Mouse (Mus musculus) kidney, postnatal 0 days (tissue): ENCODE results near the gene Abcc4. TPM values are rescaled to one million over a fixed set of nuclear protein-coding genes. Genes with fewer than 3 reads are reported as not detected.
"Not testable (repeated sequence)": the region's sequence is repeated elsewhere in the genome, so short reads cannot be mapped to it uniquely, and the experiment has no call there.

Experiments
- ATAC-seq: fragments of 200-750 bp; cut with Nextera tagmentation; replicated peaks from 2 replicates; pipeline ENCODE4 v1.8.0; 2017; ENCODE audit warnings: low read depth, moderate number of reproducible peaks, moderate TSS enrichment, moderate library complexity; ENCODE audit not compliant: low FRiP score
- DNase-seq: peaks from one replicate; pipeline ENCODE4 v3.0.0-alpha.2; 2016; ENCODE audit warnings: low spot score
- H3K27ac ChIP-seq: fragments of 300-500 bp; sonication (generic); 2 replicates; pipeline ENCODE4 v1.5.1; 2014; ENCODE audit warnings: mild to moderate bottlenecking
- H3K27me3 ChIP-seq: fragments of 300-500 bp; sonication (generic); 2 replicates; pipeline ENCODE4 v1.6.1; 2014; ENCODE audit warnings: low read length, mixed read lengths; ENCODE audit not compliant: insufficient read depth
- H3K36me3 ChIP-seq: fragments of 300-500 bp; sonication (generic); 2 replicates; pipeline ENCODE4 v1.6.1; 2014; ENCODE audit warnings: low read length, mixed read lengths; ENCODE audit not compliant: insufficient read depth
- H3K4me1 ChIP-seq: fragments of 300-500 bp; sonication (generic); replicated peaks from 2 replicates; pipeline ENCODE4 v1.6.1; 2014; ENCODE audit warnings: antibody characterized with exemption, low read length, mixed read lengths; ENCODE audit not compliant: insufficient read depth
- H3K4me2 ChIP-seq: fragments of 300-500 bp; sonication (generic); 2 replicates; pipeline ENCODE4 v1.6.1; 2014; ENCODE audit warnings: mild to moderate bottlenecking, low read length, moderate library complexity, mixed read lengths
- H3K4me3 ChIP-seq: fragments of 300-500 bp; sonication (generic); replicated peaks from 2 replicates; pipeline ENCODE4 v1.5.1; 2014; ENCODE audit warnings: low read depth, low read length
- H3K9ac ChIP-seq: fragments of 300-500 bp; sonication (generic); 2 replicates; pipeline ENCODE4 v1.6.1; 2014; ENCODE audit warnings: low read depth, low read length
- H3K9me3 ChIP-seq: fragments of 300-500 bp; sonication (generic); replicated peaks from 2 replicates; pipeline ENCODE4 v1.6.1; 2016; ENCODE audit warnings: low read length, inconsistent platforms, mixed read lengths
- CTCF ChIP-seq: IDR thresholded peaks from 2 replicates; pipeline ENCODE4 v1.5.1; 2016; ENCODE audit warnings: antibody characterized with exemption, low read depth, mild to moderate bottlenecking, moderate library complexity
- WGBS: fragments of 180-500 bp; shearing (Covaris S2); extraction: QIAGEN DNeasy Blood & Tissue Kit; methylation state at CpG from one replicate; pipeline ENCODE4 v1.1.7; 2014; 5-methylcytosine and 5-hydroxymethylcytosine counted together
- polyA plus RNA-seq: library from polyadenylated mRNA; unstranded; fragments of >200 nt; fragmentation: Nextera tagmentation; extraction: Ambion mirVana; gene quantifications from 2 replicates; pipeline ENCODE4 v1.2.1, GENCODE M21; 2015

The Abcc4 gene
- polyA plus RNA-seq, 1 experiment from 2014 or later = 6.9 TPM

GRCm38 (mm10) chr14:118678279-118678985 is 27.6 kb downstream of the Abcc4 start:
- no peak overlapping the region for H3K4me3 ChIP-seq
- ATAC-seq (peak; percentile 64), DNase-seq (no peak)

GRCm38 (mm10) chr14:118676308-118676994 is 29.6 kb downstream of the Abcc4 start:
- WGBS = 52% methylated on average over 13 of the region's 13 CpGs
- no peaks in the 10 kb centered on the region for H3K36me3 ChIP-seq
- peak; percentile 34 for ATAC-seq
- H3K4me1 ChIP-seq = peaks cover 4% of the 10 kb centered on the region; the same call in 1 of the 2 replicates
- TF ChIP-seq CTCF = no peak
- H3K4me2 ChIP-seq = no peak overlapping the region
- no peak overlapping the region for H3K4me3 ChIP-seq
- H3K9ac ChIP-seq = no peak overlapping the region
- no peaks in the 10 kb centered on the region for H3K27me3 ChIP-seq
- DNase-seq = no peak
- H3K27ac ChIP-seq = 0 out of 2 replicates have a peak overlapping the region, but pooled peaks have one; percentile 25
- H3K9me3 ChIP-seq = no peaks in the 10 kb centered on the region

More at GRCm38 (mm10) chr14:118678279-118678985, 27.6 kb downstream of the Abcc4 start:
- Histone ChIP-seq H3K27ac (no peak overlapping the region), H3K9me3 (no peaks in the 10 kb centered on the region), H3K9ac (no peak overlapping the region), H3K4me2 (no peak overlapping the region), H3K36me3 (no peaks in the 10 kb centered on the region), H3K4me1 (peaks cover 4% of the 10 kb centered on the region; the same call in 1 of the 2 replicates), H3K27me3 (no peaks in the 10 kb centered on the region)
- TF ChIP-seq CTCF = peak; percentile 38; the same call in 1 of the 2 replicates
- WGBS = 78% methylated on average over 9 of the region's 9 CpGs

- no peak for ATAC-seq
- no peak overlapping the region for H3K9ac ChIP-seq
- H3K9me3 ChIP-seq = no peaks in the 10 kb centered on the region
- no peak overlapping the region for H3K4me3 ChIP-seq
- H3K4me2 ChIP-seq = no peak overlapping the region
- H3K27me3 ChIP-seq = no peaks in the 10 kb centered on the region
- 76% methylated on average over 11 of the region's 11 CpGs for WGBS
- H3K36me3 ChIP-seq = no peaks in the 10 kb centered on the region
- DNase-seq = no peak
- TF ChIP-seq CTCF = no peak
- no peak overlapping the region for H3K27ac ChIP-seq
- peaks cover 4% of the 10 kb centered on the region; the same call in 1 of the 2 replicates for H3K4me1 ChIP-seq
These were observed 31.3 kb downstream of the Abcc4 start for GRCm38 (mm10) chr14:118674705-118675139.

- no peaks in the 10 kb centered on the region for H3K27me3 ChIP-seq
- H3K4me2 ChIP-seq = no peak overlapping the region
- no peak overlapping the region for H3K27ac ChIP-seq
- no peak overlapping the region for H3K9ac ChIP-seq
- no peak overlapping the region for H3K4me3 ChIP-seq
- H3K36me3 ChIP-seq = no peaks in the 10 kb centered on the region
- no peak for ATAC-seq
- peaks cover 4% of the 10 kb centered on the region; the same call in 1 of the 2 replicates for H3K4me1 ChIP-seq
- no peak for TF ChIP-seq CTCF
- WGBS = 76% methylated on average over 7 of the region's 7 CpGs
- H3K9me3 ChIP-seq = no peaks in the 10 kb centered on the region
- DNase-seq = no peak
These were observed 31.8 kb downstream of the Abcc4 start for GRCm38 (mm10) chr14:118674224-118674623.

- Histone ChIP-seq H3K27ac (no peak overlapping the region), H3K4me3 (no peak overlapping the region), H3K27me3 (no peaks in the 10 kb centered on the region), H3K9me3 (no peaks in the 10 kb centered on the region), H3K4me2 (no peak overlapping the region), H3K9ac (no peak overlapping the region), H3K4me1 (peaks cover 4% of the 10 kb centered on the region; the same call in 1 of the 2 replicates), H3K36me3 (no peaks in the 10 kb centered on the region)
- 50% methylated on average over 6 of the region's 6 CpGs for WGBS
- ATAC-seq = no peak
- TF ChIP-seq CTCF = no peak
- DNase-seq = no peak
These were observed 32.5 kb downstream of the Abcc4 start for GRCm38 (mm10) chr14:118673501-118673900.

- ATAC-seq, H3K4me1 ChIP-seq, H3K9ac ChIP-seq, H3K4me2 ChIP-seq, H3K27ac ChIP-seq, H3K4me3 ChIP-seq, H3K9me3 ChIP-seq, H3K36me3 ChIP-seq, H3K27me3 ChIP-seq, DNase-seq: not testable (repeated sequence)
- 91% methylated on average over 6 of the region's 6 CpGs for WGBS
These were observed 33.1 kb downstream of the Abcc4 start for GRCm38 (mm10) chr14:118672931-118673330.
